Mouse (Mus musculus) inflammation-experienced regulatory T-cells, adult 16 weeks (primary cell): ENCODE measurements around the gene St7. TPM values are rescaled to one million over a fixed set of nuclear protein-coding genes. Genes with fewer than 3 reads are reported as not detected.

Experiments
- polyA plus RNA-seq: library from polyadenylated mRNA; unstranded; fragments of 100-300 nt; shearing (Covaris generic); gene quantifications from one replicate; pipeline ENCODE4 v1.2.1, GENCODE M21; 2017

The St7 gene
- 3.8 TPM for polyA plus RNA-seq

DNA sequence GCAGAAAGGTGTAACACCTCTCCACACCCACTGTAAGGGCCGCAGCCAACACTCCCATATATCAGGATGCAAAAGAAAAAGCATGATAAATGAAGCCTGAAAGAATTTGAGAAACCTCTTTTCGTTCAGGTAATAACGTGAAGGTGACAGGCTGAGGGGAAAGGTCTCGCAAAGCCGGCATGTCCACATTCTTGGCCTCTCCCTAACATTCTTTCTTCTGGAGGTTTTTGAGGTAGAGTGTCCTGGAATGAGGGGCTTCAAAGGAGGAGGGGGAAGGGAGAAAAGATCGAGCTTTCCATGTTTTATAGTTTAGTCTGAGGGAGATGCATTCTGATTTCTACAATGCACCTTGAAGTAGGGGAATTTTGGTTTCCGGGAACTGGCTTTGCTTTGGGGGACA, at the start of gene St7:
St7 (plus strand) TSS at position 287 of the 400 bp plus-strand sequence.

Other genes with a start within 250 kb of the St7 start
- gene Met, start 229.1 kb upstream of the St7 start, polyA plus RNA-seq, result not detected
- 333 TPM for gene Capza2, start 56.7 kb upstream of the St7 start, polyA plus RNA-seq